Mouse (Mus musculus) liver, postnatal 0 days (tissue): ENCODE data around the gene Vmn1r14.

Experiments used
- CTCF ChIP-seq: sonication (generic); IDR thresholded peaks from 2 replicates; pipeline ENCODE4 v1.5.1; 2016; ENCODE audit warnings: antibody characterized with exemption, low read depth
- EP300 ChIP-seq: IDR thresholded peaks from 2 replicates; pipeline ENCODE4 v1.6.1; 2016; ENCODE audit warnings: antibody characterized with exemption, low read depth, mild to moderate bottlenecking

DNA sequence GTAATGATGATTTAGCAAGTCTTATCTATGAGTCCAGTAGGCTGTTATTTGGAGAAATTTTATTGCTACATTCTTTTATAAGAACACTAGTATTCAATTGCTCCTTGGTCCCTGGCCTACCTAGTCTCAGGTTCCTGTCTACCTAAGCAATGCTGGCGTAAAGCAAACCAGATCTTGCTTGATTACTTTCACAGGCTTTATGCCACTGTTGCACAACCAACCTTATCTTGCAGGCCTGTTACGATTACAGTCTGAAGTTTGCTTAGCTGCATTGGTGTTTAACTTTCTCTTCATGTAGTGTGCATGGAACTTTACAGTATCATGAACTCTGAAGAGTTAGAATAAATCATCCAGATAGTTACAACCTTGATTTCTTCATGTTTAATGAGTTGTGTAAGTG, 29.5 kb downstream of the Vmn1r14 start:
- TF ChIP-seq CTCF (no peak), EP300 (no peak)
